Mouse (Mus musculus): ENCODE measurements around the gene Usp34. TPM values are rescaled to one million over a fixed set of nuclear protein-coding genes. Genes with fewer than 3 reads are reported as not detected.
A peak's percentile ranks its signal among the peaks of the same experiment; 100 is the strongest.
"Not testable (repeated sequence)": the region's sequence is repeated elsewhere in the genome, so short reads cannot be mapped to it uniquely, and the experiment has no call there.

Usp34 gene
- polyA plus RNA-seq, 1 experiment from 2014 or later: 20.8 TPM

- no peak for DNase-seq (ENCODE audit: low spot score)
- H3K36me3 ChIP-seq: 0 out of 2 replicates have a peak, but pooled peaks cover 7% of the 10 kb centered on the region
- no peaks in the 10 kb centered on the region for H3K9me3 ChIP-seq
- H3K4me1 ChIP-seq: no peaks in the 10 kb centered on the region
- WGBS: 63% methylated on average over 1 of the region's 1 CpGs
- no peak overlapping the region for H3K4me3 ChIP-seq
- H3K27me3 ChIP-seq (ENCODE audit: insufficient read depth, poor library complexity, severe bottlenecking): no peaks in the 10 kb centered on the region
- no peak overlapping the region for H3K27ac ChIP-seq
Observed at GRCm38 (mm10) chr11:23303126-23303525, 3.6 kb upstream of the Usp34 start.

- H3K36me3 ChIP-seq; H3K4me1 ChIP-seq; DNase-seq (ENCODE audit: low spot score); H3K27me3 ChIP-seq (ENCODE audit: insufficient read depth, poor library complexity, severe bottlenecking); H3K9me3 ChIP-seq: not testable (repeated sequence)
- Histone ChIP-seq H3K27ac (peak overlapping the region; percentile 99), H3K4me3 (peak overlapping the region; percentile 92)
- WGBS: 35% methylated on average over 10 of the region's 10 CpGs
Observed at GRCm38 (mm10) chr11:23305101-23305672, 1.5 kb upstream of the Usp34 start.

- Histone ChIP-seq H3K9me3 (no peaks in the 10 kb centered on the region), H3K36me3 (peaks cover 4% of the 10 kb centered on the region; the same call in 1 of the 2 replicates), H3K27me3 (ENCODE audit: insufficient read depth, poor library complexity, severe bottlenecking) (no peaks in the 10 kb centered on the region), H3K4me1 (peaks cover 10% of the 10 kb centered on the region; the same call in 1 of the 2 replicates), H3K27ac (peak overlapping the region; percentile 99), H3K4me3 (peak overlapping the region; percentile 92)
- WGBS: under 1% methylated on average over 93 of the region's 98 CpGs
- DNase-seq (ENCODE audit: low spot score): peak; percentile 99
Observed at GRCm38 (mm10) chr11:23305673-23306608, 754 bp upstream of the Usp34 start.

- peaks cover 10% of the 10 kb centered on the region; the same call in 1 of the 2 replicates for H3K4me1 ChIP-seq
- WGBS: 5% methylated on average over 6 of the region's 6 CpGs
- peaks cover 12% of the 10 kb centered on the region; the same call in 1 of the 2 replicates for H3K36me3 ChIP-seq
Observed at GRCm38 (mm10) chr11:23307566-23307920, 848 bp downstream of the Usp34 start.

GRCm38 (mm10) chr11:23313496-23313895 lies 6.8 kb downstream of the Usp34 start:
- Histone ChIP-seq H3K27ac (no peak overlapping the region), H3K9me3 (no peaks in the 10 kb centered on the region), H3K4me1 (peaks cover 6% of the 10 kb centered on the region; the same call in 1 of the 2 replicates), H3K27me3 (ENCODE audit: insufficient read depth, poor library complexity, severe bottlenecking) (no peaks in the 10 kb centered on the region), H3K4me3 (no peak overlapping the region), H3K36me3 (peaks cover 15% of the 10 kb centered on the region; the same call in 1 of the 2 replicates)
- no peak for DNase-seq (ENCODE audit: low spot score)
- 47% methylated on average over 1 of the region's 1 CpGs for WGBS

More at GRCm38 (mm10) chr11:23307566-23307920, 848 bp downstream of the Usp34 start:
- Histone ChIP-seq H3K9me3 (no peaks in the 10 kb centered on the region), H3K27ac (peak overlapping the region; percentile 99), H3K27me3 (ENCODE audit: insufficient read depth, poor library complexity, severe bottlenecking) (no peaks in the 10 kb centered on the region), H3K4me3 (peak overlapping the region; percentile 92)
- DNase-seq (ENCODE audit: low spot score): no peak

GRCm38 (mm10) chr11:23329413-23329812 lies 22.7 kb downstream of the Usp34 start:
- H3K4me3 ChIP-seq: no peak overlapping the region
- no peak for DNase-seq (ENCODE audit: low spot score)
- no peaks in the 10 kb centered on the region for H3K9me3 ChIP-seq
- H3K4me1 ChIP-seq: no peaks in the 10 kb centered on the region
- peaks cover 12% of the 10 kb centered on the region for H3K36me3 ChIP-seq
- 80% methylated on average over 2 of the region's 2 CpGs for WGBS
- H3K27ac ChIP-seq: no peak overlapping the region
- H3K27me3 ChIP-seq (ENCODE audit: insufficient read depth, poor library complexity, severe bottlenecking): no peaks in the 10 kb centered on the region

- Histone ChIP-seq H3K36me3 (peaks cover 12% of the 10 kb centered on the region), H3K27me3 (ENCODE audit: insufficient read depth, poor library complexity, severe bottlenecking) (no peaks in the 10 kb centered on the region), H3K4me1 (no peaks in the 10 kb centered on the region), H3K9me3 (no peaks in the 10 kb centered on the region), H3K27ac (no peak overlapping the region), H3K4me3 (no peak overlapping the region)
- 89% methylated on average over 3 of the region's 3 CpGs for WGBS
- no peak for DNase-seq (ENCODE audit: low spot score)
Observed at GRCm38 (mm10) chr11:23332136-23332535, 25.4 kb downstream of the Usp34 start.

GRCm38 (mm10) chr11:23335160-23335559 lies 28.5 kb downstream of the Usp34 start:
- H3K27me3 ChIP-seq (ENCODE audit: insufficient read depth, poor library complexity, severe bottlenecking): no peaks in the 10 kb centered on the region
- H3K4me3 ChIP-seq: no peak overlapping the region
- DNase-seq (ENCODE audit: low spot score): no peak
- no peaks in the 10 kb centered on the region for H3K9me3 ChIP-seq
- H3K36me3 ChIP-seq: peaks cover 15% of the 10 kb centered on the region
- no peaks in the 10 kb centered on the region for H3K4me1 ChIP-seq
- H3K27ac ChIP-seq: no peak overlapping the region
- WGBS: 75% methylated on average over 1 of the region's 1 CpGs

GRCm38 (mm10) chr11:23357226-23357625 lies 50.5 kb downstream of the Usp34 start:
- not testable (repeated sequence) for H3K4me3 ChIP-seq; H3K9me3 ChIP-seq; H3K27me3 ChIP-seq (ENCODE audit: insufficient read depth, poor library complexity, severe bottlenecking); H3K4me1 ChIP-seq; DNase-seq (ENCODE audit: low spot score); H3K27ac ChIP-seq
- WGBS: 65% methylated on average over 5 of the region's 5 CpGs
- peaks cover 38% of the 10 kb centered on the region for H3K36me3 ChIP-seq

- peak; percentile 77 for DNase-seq (ENCODE audit: low spot score)
- H3K36me3 ChIP-seq: peaks cover 50% of the 10 kb centered on the region
- not testable (repeated sequence) for H3K4me3 ChIP-seq; H3K27ac ChIP-seq; H3K27me3 ChIP-seq (ENCODE audit: insufficient read depth, poor library complexity, severe bottlenecking); H3K9me3 ChIP-seq; H3K4me1 ChIP-seq
- 22% methylated on average over 1 of the region's 1 CpGs for WGBS
Observed at GRCm38 (mm10) chr11:23359687-23360235, 53.1 kb downstream of the Usp34 start.

- DNase-seq (ENCODE audit: low spot score): no peak
- Histone ChIP-seq H3K4me3 (no peak overlapping the region), H3K9me3 (no peaks in the 10 kb centered on the region), H3K4me1 (peaks cover 4% of the 10 kb centered on the region; the same call in 1 of the 2 replicates), H3K36me3 (peaks cover 44% of the 10 kb centered on the region), H3K27ac (no peak overlapping the region), H3K27me3 (ENCODE audit: insufficient read depth, poor library complexity, severe bottlenecking) (no peaks in the 10 kb centered on the region)
Observed at GRCm38 (mm10) chr11:23362305-23362704, 55.6 kb downstream of the Usp34 start.

- DNase-seq (ENCODE audit: low spot score): no peak
- peaks cover 49% of the 10 kb centered on the region for H3K36me3 ChIP-seq
- WGBS: 86% methylated on average over 3 of the region's 3 CpGs
Observed at GRCm38 (mm10) chr11:23364348-23364747, 57.7 kb downstream of the Usp34 start.

GRCm38 (mm10) chr11:23372032-23372431 lies 65.3 kb downstream of the Usp34 start:
- Histone ChIP-seq H3K4me1 (no peaks in the 10 kb centered on the region), H3K4me3 (no peak overlapping the region), H3K9me3 (no peaks in the 10 kb centered on the region), H3K27me3 (ENCODE audit: insufficient read depth, poor library complexity, severe bottlenecking) (no peaks in the 10 kb centered on the region), H3K27ac (no peak overlapping the region), H3K36me3 (peaks cover 50% of the 10 kb centered on the region)
- DNase-seq (ENCODE audit: low spot score): no peak
- WGBS: 91% methylated on average over 4 of the region's 4 CpGs

More at GRCm38 (mm10) chr11:23364348-23364747, 57.7 kb downstream of the Usp34 start:
- H3K4me1 ChIP-seq: peaks cover 2% of the 10 kb centered on the region; the same call in 1 of the 2 replicates
- H3K9me3 ChIP-seq: no peaks in the 10 kb centered on the region
- no peaks in the 10 kb centered on the region for H3K27me3 ChIP-seq (ENCODE audit: insufficient read depth, poor library complexity, severe bottlenecking)
- no peak overlapping the region for H3K27ac ChIP-seq
- H3K4me3 ChIP-seq: no peak overlapping the region
